Mouse (Mus musculus): ENCODE measurements at regions not wholly inside any gene's neighbourhood (a gene's known extent, or its start where the extent isn't known, plus 50 kb on each side); places are given as distances from the start of the nearest gene placed in this dataset.

DNA sequence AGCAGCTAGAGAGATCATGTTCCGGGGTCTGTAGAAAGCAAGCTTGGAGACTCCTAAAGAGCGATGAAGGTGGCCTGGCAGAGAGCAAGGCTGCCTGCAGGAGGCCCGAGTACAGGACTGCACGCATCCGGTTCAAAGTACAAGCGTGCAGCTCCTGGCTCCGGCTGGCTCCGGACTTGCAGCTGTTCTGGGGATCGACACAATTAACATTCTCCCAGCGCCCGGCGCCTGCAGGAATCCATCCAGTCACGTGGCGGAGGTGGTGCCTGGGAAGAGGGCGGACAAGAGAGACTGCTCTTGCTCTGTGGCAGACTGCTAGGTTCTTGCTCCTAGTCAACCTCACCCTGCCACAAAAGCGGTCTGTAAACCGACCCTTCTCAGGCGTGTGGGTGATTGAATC lies 86.9 kb downstream of the Bdh1 start:
- peak; percentile 88 for DNase-seq (ENCODE audit: extremely low spot score, low spot score)
- peaks cover 10% of the 10 kb centered on the region; the same call in 1 of the 2 replicates for H3K27me3 ChIP-seq (ENCODE audit: poor library complexity, severe bottlenecking)
- H3K36me3 ChIP-seq (replicated peaks) = no peaks in the 10 kb centered on the region
- H3K4me3 ChIP-seq = peak overlapping the region; percentile 40
- WGBS = 2% methylated on average over 18 of the region's 18 CpGs
- H3K4me1 ChIP-seq = peaks cover 50% of the 10 kb centered on the region
- no peaks in the 10 kb centered on the region for H3K9me3 ChIP-seq
- H3K27ac ChIP-seq = peak overlapping the region; percentile 88

- 0 out of 2 replicates have a peak, but pooled peaks cover 10% of the 10 kb centered on the region for H3K27me3 ChIP-seq (ENCODE audit: poor library complexity, severe bottlenecking)
- peaks cover 50% of the 10 kb centered on the region for H3K4me1 ChIP-seq
- no peaks in the 10 kb centered on the region for H3K9me3 ChIP-seq
- WGBS = 70% methylated on average over 8 of the region's 8 CpGs
- H3K27ac ChIP-seq = peak overlapping the region; percentile 75
- H3K36me3 ChIP-seq (replicated peaks) = no peaks in the 10 kb centered on the region
- no peak for DNase-seq (ENCODE audit: extremely low spot score, low spot score)
- no peak overlapping the region for H3K4me3 ChIP-seq
Measured at GRCm38 (mm10) chr16:31510097-31510496, 88.0 kb downstream of the Bdh1 start.

GRCm38 (mm10) chr16:31518816-31519215 lies 96.7 kb downstream of the Bdh1 start:
- H3K9me3 ChIP-seq = peaks cover 8% of the 10 kb centered on the region
- no peak overlapping the region for H3K27ac ChIP-seq
- peaks cover 20% of the 10 kb centered on the region for H3K4me1 ChIP-seq
- no peaks in the 10 kb centered on the region for H3K27me3 ChIP-seq (ENCODE audit: poor library complexity, severe bottlenecking)
- DNase-seq (ENCODE audit: extremely low spot score, low spot score) = no peak
- H3K4me3 ChIP-seq = no peak overlapping the region
- 94% methylated on average over 3 of the region's 3 CpGs for WGBS
- H3K36me3 ChIP-seq (replicated peaks) = no peaks in the 10 kb centered on the region

GRCm38 (mm10) chr16:31520081-31520480 lies 98.0 kb downstream of the Bdh1 start:
- H3K4me1 ChIP-seq = peaks cover 21% of the 10 kb centered on the region
- no peak for DNase-seq (ENCODE audit: extremely low spot score, low spot score)
- no peak overlapping the region for H3K4me3 ChIP-seq
- H3K36me3 ChIP-seq (replicated peaks) = no peaks in the 10 kb centered on the region
- no peaks in the 10 kb centered on the region for H3K27me3 ChIP-seq (ENCODE audit: poor library complexity, severe bottlenecking)
- 78% methylated on average over 9 of the region's 9 CpGs for WGBS
- peaks cover 8% of the 10 kb centered on the region for H3K9me3 ChIP-seq
- H3K27ac ChIP-seq = no peak overlapping the region

- no peaks in the 10 kb centered on the region for H3K27me3 ChIP-seq (ENCODE audit: poor library complexity, severe bottlenecking)
- H3K4me1 ChIP-seq = peaks cover 21% of the 10 kb centered on the region
- no peak overlapping the region for H3K27ac ChIP-seq
- DNase-seq (ENCODE audit: extremely low spot score, low spot score) = no peak
- no peak overlapping the region for H3K4me3 ChIP-seq
- H3K9me3 ChIP-seq = peaks cover 8% of the 10 kb centered on the region
- WGBS = 87% methylated on average over 6 of the region's 6 CpGs
- no peaks in the 10 kb centered on the region for H3K36me3 ChIP-seq (replicated peaks)
Measured at GRCm38 (mm10) chr16:31521786-31522185, 99.7 kb downstream of the Bdh1 start.

DNA sequence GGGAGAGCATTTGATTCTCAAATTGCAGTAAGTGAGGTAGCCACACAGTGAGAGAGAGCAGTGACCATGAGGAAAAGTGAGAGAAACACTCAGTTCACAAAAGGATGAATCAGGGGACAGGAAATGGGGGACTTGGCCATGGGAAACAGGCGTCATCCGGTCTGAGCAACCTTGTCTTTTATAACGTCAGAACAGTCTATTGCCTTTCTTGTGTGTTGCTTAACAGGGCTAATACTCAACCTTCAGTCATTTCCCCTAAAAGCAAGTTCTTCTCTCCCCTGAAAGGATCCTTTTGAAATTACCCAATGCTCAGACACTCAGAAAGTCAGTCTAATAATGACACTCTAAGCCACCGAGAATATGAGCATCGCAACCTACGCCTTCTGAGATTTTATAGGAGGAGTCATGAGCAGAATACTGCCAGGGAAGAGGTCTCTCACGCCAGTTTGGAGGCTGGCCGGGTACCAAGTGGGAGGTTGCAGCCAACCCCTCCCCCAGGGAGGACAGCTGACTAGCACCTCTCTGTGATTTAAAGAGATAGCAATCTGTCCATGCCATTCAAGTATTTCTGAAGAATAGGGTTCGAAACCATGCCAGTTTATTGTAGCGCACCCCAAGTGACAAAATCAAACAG lies 104.7 kb downstream of the Bdh1 start:
- no peaks in the 10 kb centered on the region for H3K9me3 ChIP-seq
- H3K4me3 ChIP-seq = no peak overlapping the region
- no peak for DNase-seq (ENCODE audit: extremely low spot score, low spot score)
- H3K36me3 ChIP-seq (replicated peaks) = no peaks in the 10 kb centered on the region
- no peaks in the 10 kb centered on the region for H3K27me3 ChIP-seq (ENCODE audit: poor library complexity, severe bottlenecking)
- no peak overlapping the region for H3K27ac ChIP-seq
- H3K4me1 ChIP-seq = peaks cover 20% of the 10 kb centered on the region
- 84% methylated on average over 10 of the region's 10 CpGs for WGBS

DNA sequence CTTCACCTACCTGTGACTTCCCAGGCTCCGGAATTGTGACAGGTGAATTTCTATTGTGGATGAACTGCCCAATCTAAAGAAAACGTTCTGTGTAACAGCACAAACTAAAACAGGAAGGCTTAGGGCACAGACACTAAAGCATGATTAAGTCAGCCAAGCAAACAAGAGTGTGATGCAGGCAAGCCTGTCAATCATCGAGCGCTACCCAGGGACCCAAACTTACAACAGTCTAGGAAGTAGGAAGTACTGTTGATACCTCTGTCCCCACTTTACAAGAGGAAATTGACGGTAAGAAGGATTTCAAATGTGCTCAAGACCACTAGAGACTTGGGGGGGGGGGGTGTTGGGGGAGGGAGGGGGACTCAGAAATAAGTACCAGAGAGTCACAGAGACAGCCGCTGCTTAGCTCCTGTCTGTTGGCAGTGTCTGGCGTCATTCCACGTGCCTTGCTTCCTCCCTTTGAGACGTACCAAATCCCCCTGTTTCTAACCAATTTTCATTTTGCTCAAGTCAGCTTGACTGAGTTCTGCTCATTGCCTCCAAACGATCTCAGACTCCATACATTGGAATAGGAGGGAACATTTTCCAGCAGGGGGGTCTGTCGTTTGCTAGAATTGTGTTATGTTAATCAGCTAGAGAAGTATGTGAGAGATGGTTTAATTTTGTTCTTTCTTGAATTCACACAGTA lies 106.7 kb downstream of the Bdh1 start:
- no peaks in the 10 kb centered on the region for H3K27me3 ChIP-seq (ENCODE audit: poor library complexity, severe bottlenecking)
- H3K36me3 ChIP-seq (replicated peaks) = no peaks in the 10 kb centered on the region
- H3K4me1 ChIP-seq = peaks cover 38% of the 10 kb centered on the region
- no peak overlapping the region for H3K4me3 ChIP-seq
- no peaks in the 10 kb centered on the region for H3K9me3 ChIP-seq
- no peak for DNase-seq (ENCODE audit: extremely low spot score, low spot score)
- 76% methylated on average over 11 of the region's 11 CpGs for WGBS
- 0 out of 2 replicates have a peak overlapping the region, but pooled peaks have one; percentile 1 for H3K27ac ChIP-seq

DNA sequence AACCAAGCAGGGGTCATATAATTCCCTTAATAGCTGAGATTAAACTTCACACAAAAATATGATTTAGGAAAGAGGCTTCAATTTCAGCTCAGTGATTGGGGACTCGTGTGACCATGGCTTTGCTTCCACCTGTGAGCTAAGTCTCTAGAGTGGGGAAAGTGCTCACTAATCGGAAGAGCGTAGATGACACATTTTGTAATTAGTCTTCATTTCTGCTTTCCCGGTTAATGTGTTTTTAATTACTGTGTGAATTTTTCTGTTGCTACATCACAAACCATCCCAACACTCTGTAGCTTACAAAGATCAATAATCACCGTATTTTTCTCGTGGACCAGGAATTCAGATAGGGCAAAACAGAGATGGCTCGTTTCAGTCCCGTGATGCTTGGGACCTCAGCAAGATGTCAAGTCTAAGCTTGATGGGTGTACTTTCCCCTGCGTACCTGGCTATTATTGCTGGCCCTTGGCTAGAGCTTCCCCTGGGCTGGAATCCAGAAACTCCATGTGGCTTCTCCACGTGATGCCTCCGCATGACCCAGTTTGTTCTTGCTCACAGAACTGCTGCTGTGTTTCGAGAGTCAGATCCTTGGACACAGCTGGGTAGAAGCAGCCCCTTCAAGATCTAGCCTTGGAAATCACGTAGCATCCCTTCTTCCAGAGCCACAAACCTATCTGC lies 107.3 kb downstream of the Bdh1 start:
- 91% methylated on average over 13 of the region's 13 CpGs for WGBS

DNA sequence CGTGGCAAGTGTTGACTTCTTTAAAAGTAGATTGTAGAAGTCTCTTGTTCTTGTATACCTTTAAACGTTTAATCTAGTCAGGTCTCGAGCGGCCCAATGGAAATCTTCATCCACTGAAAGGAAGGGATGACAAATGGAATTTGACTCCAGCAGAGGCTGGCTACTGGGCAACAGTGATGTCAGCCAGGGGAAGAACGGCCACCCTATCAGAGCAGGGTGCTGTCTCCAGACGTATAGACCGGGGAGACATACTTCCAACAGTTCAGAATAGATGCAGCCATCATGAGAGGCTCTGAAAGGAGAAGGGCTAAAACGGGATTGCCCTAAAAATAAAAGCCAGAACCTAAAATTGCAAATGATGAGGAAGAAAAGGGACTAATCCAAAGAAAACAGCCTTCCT lies 108.0 kb downstream of the Bdh1 start:
- Histone ChIP-seq H3K27me3 (ENCODE audit: poor library complexity, severe bottlenecking) (no peaks in the 10 kb centered on the region), H3K27ac (no peak overlapping the region), H3K4me1 (peaks cover 47% of the 10 kb centered on the region), H3K9me3 (no peaks in the 10 kb centered on the region), H3K4me3 (no peak overlapping the region), H3K36me3 (replicated peaks) (no peaks in the 10 kb centered on the region)
- no peak for DNase-seq (ENCODE audit: extremely low spot score, low spot score)
- WGBS = 92% methylated on average over 8 of the region's 8 CpGs

More for the DNA sequence above, 107.3 kb downstream of the Bdh1 start:
- no peaks in the 10 kb centered on the region for H3K9me3 ChIP-seq
- no peak for DNase-seq (ENCODE audit: extremely low spot score, low spot score)
- H3K4me3 ChIP-seq = no peak overlapping the region
- H3K27me3 ChIP-seq (ENCODE audit: poor library complexity, severe bottlenecking) = no peaks in the 10 kb centered on the region
- H3K36me3 ChIP-seq (replicated peaks) = no peaks in the 10 kb centered on the region
- H3K4me1 ChIP-seq = peaks cover 40% of the 10 kb centered on the region
- H3K27ac ChIP-seq = no peak overlapping the region

DNA sequence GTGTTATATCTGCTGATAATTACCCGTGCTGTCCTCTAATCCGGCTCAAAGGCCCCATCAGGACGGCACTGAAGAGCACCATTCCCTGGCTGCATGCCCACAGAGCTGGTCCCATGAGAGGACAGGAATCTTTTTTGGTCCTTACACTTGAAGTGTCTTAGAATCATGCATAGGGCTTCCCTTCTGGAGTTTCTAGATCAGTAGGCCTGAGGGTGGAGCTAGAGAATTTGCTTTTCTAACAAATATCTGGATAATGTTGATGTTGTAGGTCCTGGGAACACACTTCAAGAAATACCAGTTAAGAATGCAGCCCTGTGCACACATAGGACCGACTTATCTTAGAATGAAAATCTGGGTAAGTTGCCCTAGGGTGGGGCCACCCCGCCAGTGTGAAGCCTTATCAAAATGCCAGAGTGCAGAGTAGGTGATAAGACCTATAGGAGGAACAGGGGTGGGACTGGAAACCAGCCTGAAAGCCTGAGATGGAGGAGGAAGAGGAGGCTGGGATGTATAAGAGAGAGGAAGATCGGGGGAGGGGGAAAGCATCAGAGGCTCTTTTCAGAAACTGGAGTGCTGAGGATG lies 111.2 kb downstream of the Bdh1 start:
- Histone ChIP-seq H3K9me3 (no peaks in the 10 kb centered on the region), H3K27me3 (ENCODE audit: poor library complexity, severe bottlenecking) (no peaks in the 10 kb centered on the region), H3K36me3 (replicated peaks) (no peaks in the 10 kb centered on the region), H3K4me1 (peaks cover 69% of the 10 kb centered on the region), H3K4me3 (no peak overlapping the region), H3K27ac (peak overlapping the region; percentile 81)
- DNase-seq (ENCODE audit: extremely low spot score, low spot score) = no peak
- 70% methylated on average over 6 of the region's 6 CpGs for WGBS

- Histone ChIP-seq H3K36me3 (replicated peaks) (no peaks in the 10 kb centered on the region), H3K4me3 (peak overlapping the region; percentile 16; the same call in 1 of the 2 replicates), H3K27me3 (ENCODE audit: poor library complexity, severe bottlenecking) (no peaks in the 10 kb centered on the region), H3K27ac (peak overlapping the region; percentile 81), H3K9me3 (no peaks in the 10 kb centered on the region), H3K4me1 (peaks cover 62% of the 10 kb centered on the region)
- 7% methylated on average over 4 of the region's 4 CpGs for WGBS
- peak; percentile 50 for DNase-seq (ENCODE audit: extremely low spot score, low spot score)
Measured at GRCm38 (mm10) chr16:31534923-31535523, 112.9 kb downstream of the Bdh1 start.

GRCm38 (mm10) chr16:31536328-31536727 lies 114.2 kb downstream of the Bdh1 start:
- WGBS = 89% methylated on average over 3 of the region's 3 CpGs
- Histone ChIP-seq H3K4me3 (no peak overlapping the region), H3K9me3 (no peaks in the 10 kb centered on the region), H3K4me1 (peaks cover 60% of the 10 kb centered on the region), H3K27me3 (ENCODE audit: poor library complexity, severe bottlenecking) (0 out of 2 replicates have a peak, but pooled peaks cover 4% of the 10 kb centered on the region), H3K36me3 (replicated peaks) (no peaks in the 10 kb centered on the region), H3K27ac (peak overlapping the region; percentile 81; the same call in 1 of the 2 replicates)
- no peak for DNase-seq (ENCODE audit: extremely low spot score, low spot score)
